Mouse (Mus musculus): Measurements from ENCODE around the gene Usp29.
"Not testable (repeated sequence)": the region's sequence is repeated elsewhere in the genome, so short reads cannot be mapped to it uniquely, and the experiment has no call there.

The Usp29 gene

GRCm38 (mm10) chr7:6770286-6770685 lies 39.9 kb downstream of the Usp29 start:
- DNase-seq, result peak; percentile 36

- DNase-seq, result not testable (repeated sequence)
Observed at GRCm38 (mm10) chr7:6773865-6774413, 43.6 kb downstream of the Usp29 start.

- DNase-seq, result peak; percentile 40
Observed at GRCm38 (mm10) chr7:6776314-6777059, 46.1 kb downstream of the Usp29 start.

- peak; percentile 25 for DNase-seq
Observed at GRCm38 (mm10) chr7:6777107-6777506, 46.7 kb downstream of the Usp29 start.

GRCm38 (mm10) chr7:6777689-6778088 lies 47.3 kb downstream of the Usp29 start:
- no peak for DNase-seq

GRCm38 (mm10) chr7:6779172-6779571 lies 48.8 kb downstream of the Usp29 start:
- DNase-seq, result no peak

- DNase-seq, result peak; percentile 75
Observed at GRCm38 (mm10) chr7:6781541-6781940, 51.2 kb downstream of the Usp29 start.

GRCm38 (mm10) chr7:6784340-6785073 lies 54.1 kb downstream of the Usp29 start:
- peak; percentile 69 for DNase-seq

- DNase-seq, result no peak
Observed at GRCm38 (mm10) chr7:6787000-6787399, 56.6 kb downstream of the Usp29 start.

GRCm38 (mm10) chr7:6788101-6788500 lies 57.7 kb downstream of the Usp29 start:
- no peak for DNase-seq

GRCm38 (mm10) chr7:6791286-6792065 lies 61.1 kb downstream of the Usp29 start:
- DNase-seq, result no peak

GRCm38 (mm10) chr7:6793240-6793639 lies 62.9 kb downstream of the Usp29 start:
- DNase-seq, result no peak

GRCm38 (mm10) chr7:6793811-6794210 lies 63.4 kb downstream of the Usp29 start:
- no peak for DNase-seq

- DNase-seq, result no peak
Observed at GRCm38 (mm10) chr7:6797408-6797807, 67.0 kb downstream of the Usp29 start.

GRCm38 (mm10) chr7:6799105-6799805 lies 68.9 kb downstream of the Usp29 start:
- DNase-seq, result no peak

- DNase-seq, result no peak
Observed at GRCm38 (mm10) chr7:6800586-6801441, 70.4 kb downstream of the Usp29 start.

- no peak for DNase-seq
Observed at GRCm38 (mm10) chr7:6801642-6802041, 71.3 kb downstream of the Usp29 start.

- peak; percentile 49 for DNase-seq
Observed at GRCm38 (mm10) chr7:6810556-6810955, 80.2 kb downstream of the Usp29 start.

- DNase-seq, result no peak
Observed at GRCm38 (mm10) chr7:6814971-6815370, 84.6 kb downstream of the Usp29 start.

GRCm38 (mm10) chr7:6816706-6817376 lies 86.5 kb downstream of the Usp29 start:
- no peak for DNase-seq

- no peak for DNase-seq
Observed at GRCm38 (mm10) chr7:6820296-6820695, 89.9 kb downstream of the Usp29 start.

All from retina, postnatal 1 day (tissue).